ENCODE assay signal across 9 mouse cellular contexts in the genomic region with DNA sequence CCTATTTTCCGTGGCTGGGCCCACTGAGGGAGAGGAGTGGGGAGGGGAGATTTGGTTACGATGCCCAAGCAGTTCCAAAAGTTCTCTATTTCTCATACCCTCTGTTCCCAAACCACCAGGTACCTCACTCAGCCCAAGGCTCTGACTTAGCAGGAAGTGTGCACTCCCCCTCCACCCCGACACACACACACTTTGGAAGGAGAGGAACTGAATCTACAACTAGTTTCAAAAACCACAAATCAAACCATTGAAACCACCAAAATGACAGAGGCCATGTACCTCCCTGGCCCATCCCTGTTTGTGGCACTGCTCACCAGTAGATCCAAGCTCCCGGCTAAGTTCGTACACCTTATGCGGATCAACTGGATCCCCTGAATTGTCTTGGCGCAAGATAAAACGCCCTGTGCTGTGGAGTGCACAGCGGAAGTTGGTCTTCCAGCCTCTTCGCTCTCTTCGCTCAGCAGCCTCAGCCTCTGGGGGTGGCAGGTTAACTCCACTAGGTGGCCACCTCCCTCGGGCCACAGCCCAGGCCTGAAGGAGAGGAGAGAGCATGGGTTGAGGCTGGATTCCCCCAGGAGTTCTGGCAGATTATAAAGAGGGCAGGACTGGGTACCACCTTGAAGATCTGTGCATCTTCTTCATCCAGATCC. TPM values are rescaled to one million over a fixed set of nuclear protein-coding genes. Genes with fewer than 3 reads are reported as not detected.
DNase-seq lines count a peak whose midpoint lies in the region; TF ChIP-seq lines count a peak whose summit lies in the region.
"Had no signal": no experiment of that assay in that cellular context is flagged by ENCODE, and none has a peak within 500 bp of the region (broad histone marks: within the 10 kb centered on the region; RNA-seq: fewer than 3 reads in every experiment).

No protein-coding gene starts in this region.

- no peak for TF ChIP-seq EP300 in heart, adult 2 months (IDR thresholded peaks at IDR 0.05; ENCODE audit: insufficient read depth, low read depth, low read length)

- intact Hi-C loops in heart, postnatal 25 days (cut with DNase I): loop anchor here (5.0 kb wide), 3 partner anchors 62 to 257 kb away; a partner anchor contains a TSS
- intact Hi-C loops in heart, adult 2 months (cut with DNase I): loop anchor here (1.0 to 5.0 kb wide), 2 partner anchors 62 to 98 kb away; a partner anchor contains a TSS

- no peak for TF ChIP-seq POLR2A in heart, adult 2 months (IDR thresholded peaks at IDR 0.05; ENCODE audit: insufficient read depth, low read depth, low read length)

- peak; percentile 66 for TF ChIP-seq CTCF in heart, adult 2 months (IDR thresholded peaks at IDR 0.05)

- peak; percentile 95 for DNase-seq in heart, adult 11 months
- DNase-seq in heart, postnatal 25 days (ENCODE audit: low spot score): no peak
- peak; percentile 77 for DNase-seq in adrenal gland, postnatal 14 days
- peak; percentile 46 to 57 for DNase-seq in heart, adult 2 months
- DNase-seq in kidney, postnatal 14 days: peak; percentile 50
- DNase-seq in splenic B cell, adult 2 months (ENCODE audit: low read depth, low spot score): peak; percentile 71
- no peak for DNase-seq in gastrocnemius, adult 8-10 months (ENCODE audit: low spot score in 2 of 2)

- peak overlapping the region; percentile 88; the same call in 1 of the 2 replicates for H3K4me3 ChIP-seq in heart, adult 2 months
- peak overlapping the region; percentile 96 for H3K4me3 ChIP-seq in megakaryocyte, embryonic 14.5 days (replicated peaks)

- H3K27ac ChIP-seq in heart, adult 2 months: no peak overlapping the region

- H3K9ac ChIP-seq in heart, adult 2 months (ENCODE audit: low read depth, low read length): no peak overlapping the region; the same call in 1 of the 2 replicates

- peaks cover 5% of the 10 kb centered on the region for H3K4me1 ChIP-seq in heart, adult 2 months (ENCODE audit: control insufficient read depth, insufficient read depth, low read length)
- peaks cover 65% of the 10 kb centered on the region for H3K4me1 ChIP-seq in megakaryocyte, embryonic 14.5 days

- H3K36me3 ChIP-seq in heart, adult 2 months (ENCODE audit: control insufficient read depth, insufficient read depth, low read length): no peaks in the 10 kb centered on the region
- H3K36me3 ChIP-seq in megakaryocyte, embryonic 14.5 days (replicated peaks; ENCODE audit: low read length): peaks cover 52% of the 10 kb centered on the region
- H3K36me3 ChIP-seq in splenic B cell, adult 2 months (ENCODE audit: control insufficient read depth, insufficient read depth, low read length, poor library complexity, severe bottlenecking): peaks cover 15% of the 10 kb centered on the region

- WGBS in heart, adult 2 months: 22% methylated on average over 12 of the region's 12 CpGs

- H3K9me3 ChIP-seq in megakaryocyte, embryonic 14.5 days: no peaks in the 10 kb centered on the region

- no peaks in the 10 kb centered on the region for H3K27me3 ChIP-seq in heart, adult 2 months (ENCODE audit: control insufficient read depth, insufficient read depth, low read length)
- H3K27me3 ChIP-seq in megakaryocyte, embryonic 14.5 days (replicated peaks): peaks cover 3% of the 10 kb centered on the region
- no peaks in the 10 kb centered on the region for H3K27me3 ChIP-seq in splenic B cell, adult 2 months (ENCODE audit: control insufficient read depth, insufficient read depth, low read length, poor library complexity, severe bottlenecking)

- H3K79me2 ChIP-seq in heart, adult 2 months (replicated peaks; ENCODE audit: control insufficient read depth, insufficient read depth, low read length): no peaks in the 10 kb centered on the region

RNA-seq across cellular contexts. Expression of a gene that starts 1.4 kb away (rescaled TPM):
- 1 to 10 TPM; 3.4 to 3.6 TPM for total RNA-seq in heart, postnatal 25 days (2021)
- 5.2 and 7.7 TPM in 2 replicates for total RNA-seq in adrenal gland, postnatal 14 days (2021)
- total RNA-seq in heart, adult 2 months (2021): 1 to 10 TPM; 3.3 to 3.4 TPM
- 24.6 and 25.2 TPM in 2 replicates for polyA plus RNA-seq in heart, adult 2 months (2012; rRNA removed)
- polyA plus RNA-seq in megakaryocyte, embryonic 14.5 days (2012; ENCODE audit: insufficient read depth, low replicate concordance): 154 and 188 TPM in 2 replicates
- total RNA-seq in gastrocnemius, adult 8-10 months (2022): under 1 TPM; 0.27 to 0.80 (median 0.50) TPM

RNA-seq across cellular contexts. Expression of a gene that starts 11.7 kb away (rescaled TPM):
- not detected for total RNA-seq in heart, postnatal 25 days (2021)
- 8.0 and 10.6 TPM in 2 replicates for total RNA-seq in adrenal gland, postnatal 14 days (2021)
- not detected for total RNA-seq in heart, adult 2 months (2021)
- 0.26 TPM in 1 of 2 replicates, not detected in the other for polyA plus RNA-seq in heart, adult 2 months (2012; rRNA removed)
- not detected in 2 replicates for polyA plus RNA-seq in megakaryocyte, embryonic 14.5 days (2012; ENCODE audit: insufficient read depth, low replicate concordance)
- not detected for total RNA-seq in gastrocnemius, adult 8-10 months (2022)
- polyA plus RNA-seq: cortical plate, adult 2 months had no signal

RNA-seq across cellular contexts. Expression of a gene that starts 14.0 kb away (rescaled TPM):
- total RNA-seq in heart, postnatal 25 days (2021): not detected
- 2.3 and 3.2 TPM in 2 replicates for total RNA-seq in adrenal gland, postnatal 14 days (2021)
- total RNA-seq in heart, adult 2 months (2021): not detected
- polyA plus RNA-seq in heart, adult 2 months (2012; rRNA removed): not detected in 2 replicates
- polyA plus RNA-seq in megakaryocyte, embryonic 14.5 days (2012; ENCODE audit: insufficient read depth, low replicate concordance): not detected in 2 replicates
- total RNA-seq in gastrocnemius, adult 8-10 months (2022): not detected

RNA-seq across cellular contexts. Expression of a gene that starts 26.9 kb away (rescaled TPM):
- total RNA-seq in heart, postnatal 25 days (2021): not detected
- total RNA-seq in adrenal gland, postnatal 14 days (2021): 1.1 and 2.3 TPM in 2 replicates
- not detected for total RNA-seq in heart, adult 2 months (2021)
- 0.04 TPM in 1 of 2 replicates, not detected in the other for polyA plus RNA-seq in heart, adult 2 months (2012; rRNA removed)
- 0.04 TPM in 1 of 2 replicates, not detected in the other for polyA plus RNA-seq in megakaryocyte, embryonic 14.5 days (2012; ENCODE audit: insufficient read depth, low replicate concordance)
- not detected for total RNA-seq in gastrocnemius, adult 8-10 months (2022)

RNA-seq across cellular contexts. Expression of a gene that starts 36.3 kb away (rescaled TPM):
- total RNA-seq in heart, postnatal 25 days (2021): 10 to 100 TPM; 29.8 to 31.6 TPM
- total RNA-seq in adrenal gland, postnatal 14 days (2021): 78.2 and 80.2 TPM in 2 replicates
- total RNA-seq in heart, adult 2 months (2021): 10 to 100 TPM; 26.8 to 32.1 TPM
- 8.9 and 10.2 TPM in 2 replicates for polyA plus RNA-seq in heart, adult 2 months (2012; rRNA removed)
- 82.9 and 114 TPM in 2 replicates for polyA plus RNA-seq in megakaryocyte, embryonic 14.5 days (2012; ENCODE audit: insufficient read depth, low replicate concordance)
- total RNA-seq in gastrocnemius, adult 8-10 months (2022): 10 to 100 TPM; 16.8 to 25.3 (median 19.4) TPM

Comparison
In these comparisons a context has a peak if more than half of its experiments do, and no peak if none do; other contexts are left out.
1. DNase-seq: peak in heart, adult 11 months (single experiment), adrenal gland, postnatal 14 days (single experiment), heart, adult 2 months (2 of 2), kidney, postnatal 14 days (single experiment) and splenic B cell, adult 2 months (single experiment); none in heart, postnatal 25 days (single experiment) and gastrocnemius, adult 8-10 months (0 of 2).